Mouse (Mus musculus): Measurements from ENCODE around the gene Ptprn2. TPM values are rescaled to one million over a fixed set of nuclear protein-coding genes. Genes with fewer than 3 reads are reported as not detected.
"Not testable (repeated sequence)": the region's sequence is repeated elsewhere in the genome, so short reads cannot be mapped to it uniquely, and the experiment has no call there.

Ptprn2 gene
- total RNA-seq, 2 experiments from 2014 or later = not detected

- intact Hi-C loops (cut with DNase I) = no loop called here
- DNase-seq (ENCODE audit: low spot score) = no peak
Observed at GRCm38 (mm10) chr12:116512482-116512881, 27.0 kb downstream of the Ptprn2 start.

GRCm38 (mm10) chr12:116513788-116514187 is 28.3 kb downstream of the Ptprn2 start:
- intact Hi-C loops (cut with DNase I); DNase-seq (ENCODE audit: low spot score): not testable (repeated sequence)

- intact Hi-C loops (cut with DNase I) = no loop called here
- no peak for DNase-seq (ENCODE audit: low spot score)
Observed at GRCm38 (mm10) chr12:116515824-116516223, 30.3 kb downstream of the Ptprn2 start.

GRCm38 (mm10) chr12:116528861-116529260 is 43.3 kb downstream of the Ptprn2 start:
- intact Hi-C loops (cut with DNase I) = no loop called here
- DNase-seq (ENCODE audit: low spot score) = no peak

- no peak for DNase-seq (ENCODE audit: low spot score)
- intact Hi-C loops (cut with DNase I) = no loop called here
Observed at GRCm38 (mm10) chr12:116533281-116533680, 47.8 kb downstream of the Ptprn2 start.

GRCm38 (mm10) chr12:116539305-116539704 is 53.8 kb downstream of the Ptprn2 start:
- intact Hi-C loops (cut with DNase I) = no loop called here

GRCm38 (mm10) chr12:116540608-116541007 is 55.1 kb downstream of the Ptprn2 start:
- DNase-seq (ENCODE audit: low spot score) = no peak
- intact Hi-C loops (cut with DNase I) = no loop called here

More at GRCm38 (mm10) chr12:116539305-116539704, 53.8 kb downstream of the Ptprn2 start:
- DNase-seq (ENCODE audit: low spot score) = no peak

GRCm38 (mm10) chr12:116550031-116550430 is 64.5 kb downstream of the Ptprn2 start:
- intact Hi-C loops (cut with DNase I) = no loop called here
- peak; percentile 25 for DNase-seq (ENCODE audit: low spot score)

- intact Hi-C loops (cut with DNase I) = no loop called here
- DNase-seq (ENCODE audit: low spot score) = no peak
Observed at GRCm38 (mm10) chr12:116551516-116551915, 66.0 kb downstream of the Ptprn2 start.

GRCm38 (mm10) chr12:116552306-116552705 is 66.8 kb downstream of the Ptprn2 start:
- intact Hi-C loops (cut with DNase I) = no loop called here
- DNase-seq (ENCODE audit: low spot score) = no peak

- DNase-seq (ENCODE audit: low spot score) = no peak
- intact Hi-C loops (cut with DNase I) = no loop called here
Observed at GRCm38 (mm10) chr12:116553361-116553760, 67.8 kb downstream of the Ptprn2 start.

GRCm38 (mm10) chr12:116555964-116556363 is 70.4 kb downstream of the Ptprn2 start:
- DNase-seq (ENCODE audit: low spot score) = no peak
- intact Hi-C loops (cut with DNase I) = no loop called here

- intact Hi-C loops (cut with DNase I) = no loop called here
- DNase-seq (ENCODE audit: low spot score) = no peak
Observed at GRCm38 (mm10) chr12:116564441-116564840, 78.9 kb downstream of the Ptprn2 start.

GRCm38 (mm10) chr12:116566672-116567071 is 81.2 kb downstream of the Ptprn2 start:
- intact Hi-C loops (cut with DNase I) = no loop called here
- DNase-seq (ENCODE audit: low spot score) = no peak

GRCm38 (mm10) chr12:116567170-116567569 is 81.7 kb downstream of the Ptprn2 start:
- intact Hi-C loops (cut with DNase I) = no loop called here
- no peak for DNase-seq (ENCODE audit: low spot score)

- DNase-seq (ENCODE audit: low spot score) = no peak
- intact Hi-C loops (cut with DNase I) = no loop called here
Observed at GRCm38 (mm10) chr12:116569568-116569967, 84.0 kb downstream of the Ptprn2 start.

- no peak for DNase-seq (ENCODE audit: low spot score)
- intact Hi-C loops (cut with DNase I) = no loop called here
Observed at GRCm38 (mm10) chr12:116574102-116574501, 88.6 kb downstream of the Ptprn2 start.

GRCm38 (mm10) chr12:116574720-116575119 is 89.2 kb downstream of the Ptprn2 start:
- intact Hi-C loops (cut with DNase I) = no loop called here
- DNase-seq (ENCODE audit: low spot score) = no peak

GRCm38 (mm10) chr12:116577917-116578316 is 92.4 kb downstream of the Ptprn2 start:
- intact Hi-C loops (cut with DNase I); DNase-seq (ENCODE audit: low spot score): not testable (repeated sequence)

GRCm38 (mm10) chr12:116580827-116581544 is 95.5 kb downstream of the Ptprn2 start:
- DNase-seq (ENCODE audit: low spot score) = no peak
- intact Hi-C loops (cut with DNase I) = no loop called here

GRCm38 (mm10) chr12:116581864-116582263 is 96.3 kb downstream of the Ptprn2 start:
- intact Hi-C loops (cut with DNase I) = no loop called here
- DNase-seq (ENCODE audit: low spot score) = no peak

GRCm38 (mm10) chr12:116582829-116583228 is 97.3 kb downstream of the Ptprn2 start:
- no peak for DNase-seq (ENCODE audit: low spot score)
- intact Hi-C loops (cut with DNase I) = no loop called here
